Mouse (Mus musculus) right cerebral cortex, postnatal 36 days (tissue): Measurements from ENCODE around the gene Lsamp.

ENCODE experiments used
- DNase-seq, 2 experiments: peaks; one replicate each; pipeline ENCODE4 v3.0.0; 2022; ENCODE audit warnings: low spot score in 2 of 2, mixed read lengths in 1 of 2

Lsamp gene

GRCm38 (mm10) chr16:42180025-42180424, 2195.9 kb downstream of the Lsamp start:
- no peak for DNase-seq

- no peak for DNase-seq
These were observed 2196.3 kb downstream of the Lsamp start for GRCm38 (mm10) chr16:42180473-42180872.

GRCm38 (mm10) chr16:42189431-42190081, 2205.4 kb downstream of the Lsamp start:
- DNase-seq: no peak

- DNase-seq: peak; percentile 88 to 91
These were observed 2206.2 kb downstream of the Lsamp start for GRCm38 (mm10) chr16:42190114-42191045.
